Mouse (Mus musculus) 3134 (cell line): ENCODE data around the gene Adam1b.
"Not testable (repeated sequence)": the region's sequence is repeated elsewhere in the genome, so short reads cannot be mapped to it uniquely, and the experiment has no call there.

Source experiments
- DNase-seq: peaks from one replicate; pipeline ENCODE4 v3.0.0-alpha.2; 2011; ENCODE audit warnings: low spot score; ENCODE audit not compliant: insufficient read length; ENCODE audit errors: extremely low read depth

Adam1b gene

GRCm38 (mm10) chr5:121501424-121501996 lies 1.7 kb downstream of the Adam1b start:
- not testable (repeated sequence) for DNase-seq

- no peak for DNase-seq
Measured at GRCm38 (mm10) chr5:121500719-121501118, 2.5 kb downstream of the Adam1b start.

GRCm38 (mm10) chr5:121493305-121493704 lies 9.9 kb downstream of the Adam1b start:
- no peak for DNase-seq

GRCm38 (mm10) chr5:121484801-121485200 lies 18.4 kb downstream of the Adam1b start:
- no peak for DNase-seq

- no peak for DNase-seq
Measured at GRCm38 (mm10) chr5:121477680-121478079, 25.6 kb downstream of the Adam1b start.

- no peak for DNase-seq
Measured at GRCm38 (mm10) chr5:121476040-121476439, 27.2 kb downstream of the Adam1b start.

GRCm38 (mm10) chr5:121474610-121475009 lies 28.6 kb downstream of the Adam1b start:
- no peak for DNase-seq

- DNase-seq, result no peak
Measured at GRCm38 (mm10) chr5:121472411-121472810, 30.8 kb downstream of the Adam1b start.

- no peak for DNase-seq
Measured at GRCm38 (mm10) chr5:121469566-121469965, 33.7 kb downstream of the Adam1b start.

GRCm38 (mm10) chr5:121463601-121464250 lies 39.5 kb downstream of the Adam1b start:
- DNase-seq, result no peak

- DNase-seq, result no peak
Measured at GRCm38 (mm10) chr5:121462967-121463366, 40.3 kb downstream of the Adam1b start.

- DNase-seq, result no peak
Measured at GRCm38 (mm10) chr5:121462171-121462502, 41.1 kb downstream of the Adam1b start.

- DNase-seq, result no peak
Measured at GRCm38 (mm10) chr5:121461339-121462170, 41.7 kb downstream of the Adam1b start.

- no peak for DNase-seq
Measured at GRCm38 (mm10) chr5:121455510-121456265, 47.5 kb downstream of the Adam1b start.

- DNase-seq, result no peak
Measured at GRCm38 (mm10) chr5:121454503-121454782, 48.8 kb downstream of the Adam1b start.

- DNase-seq, result no peak
Measured at GRCm38 (mm10) chr5:121453743-121454502, 49.3 kb downstream of the Adam1b start.

GRCm38 (mm10) chr5:121452906-121453305 lies 50.3 kb downstream of the Adam1b start:
- no peak for DNase-seq

GRCm38 (mm10) chr5:121452026-121452869 lies 51.0 kb downstream of the Adam1b start, which contains the start of gene Erp29:
TSS of gene Erp29 (minus strand) at chr5:121452506.
- DNase-seq, result peak; percentile 94

- DNase-seq, result no peak
Measured at GRCm38 (mm10) chr5:121451644-121452025, 51.6 kb downstream of the Adam1b start, which contains the start of gene Tmem116. TSS of gene Tmem116 (plus strand) at chr5:121451893.

- no peak for DNase-seq
Measured at GRCm38 (mm10) chr5:121451203-121451602, 52.0 kb downstream of the Adam1b start.
